Mouse (Mus musculus): ENCODE results near the gene Slc17a7. TPM values are rescaled to one million over a fixed set of nuclear protein-coding genes. Genes with fewer than 3 reads are reported as not detected.
A peak's percentile ranks its signal among the peaks of the same experiment; 100 is the strongest.

Slc17a7 gene
- polyA plus RNA-seq, 1 experiment = 2.0 TPM

- Histone ChIP-seq H3K27ac (ENCODE audit: control insufficient read depth, insufficient read depth, low read length) (peak overlapping the region; percentile 37), H3K27me3 (ENCODE audit: control insufficient read depth, insufficient read depth, low read length) (no peaks in the 10 kb centered on the region), H3K36me3 (ENCODE audit: control insufficient read depth, insufficient read depth, low read length) (peaks cover 34% of the 10 kb centered on the region), H3K4me1 (replicated peaks; ENCODE audit: control insufficient read depth, insufficient read depth, low read length) (peaks cover 42% of the 10 kb centered on the region), H3K4me3 (ENCODE audit: control insufficient read depth, insufficient read depth, low read length) (peak overlapping the region; percentile 28)
- WGBS = 57% methylated on average over 21 of the region's 21 CpGs
- DNase-seq = no peak
- TF ChIP-seq POLR2A (IDR thresholded peaks at IDR 0.05; ENCODE audit: control insufficient read depth, extremely low read depth, insufficient read depth, low read length, poor library complexity) (no peak), CTCF (IDR thresholded peaks at IDR 0.05; ENCODE audit: borderline replicate concordance, control insufficient read depth, extremely low read depth, insufficient read depth, low read length, poor library complexity) (no peak)
These were observed 36.7 kb upstream of the Slc17a7 start for GRCm38 (mm10) chr7:45126844-45127699.

- no peak for DNase-seq
- H3K4me1 ChIP-seq (replicated peaks; ENCODE audit: control insufficient read depth, insufficient read depth, low read length) = peaks cover 35% of the 10 kb centered on the region
- H3K27ac ChIP-seq (ENCODE audit: control insufficient read depth, insufficient read depth, low read length) = no peak overlapping the region; the same call in 1 of the 2 replicates
- peak overlapping the region; percentile 84 for H3K4me3 ChIP-seq (ENCODE audit: control insufficient read depth, insufficient read depth, low read length)
- WGBS = 3% methylated on average over 6 of the region's 6 CpGs
- TF ChIP-seq POLR2A (IDR thresholded peaks at IDR 0.05; ENCODE audit: control insufficient read depth, extremely low read depth, insufficient read depth, low read length, poor library complexity) (no peak), CTCF (IDR thresholded peaks at IDR 0.05; ENCODE audit: borderline replicate concordance, control insufficient read depth, extremely low read depth, insufficient read depth, low read length, poor library complexity) (no peak)
- H3K36me3 ChIP-seq (ENCODE audit: control insufficient read depth, insufficient read depth, low read length) = peaks cover 27% of the 10 kb centered on the region
- H3K27me3 ChIP-seq (ENCODE audit: control insufficient read depth, insufficient read depth, low read length) = no peaks in the 10 kb centered on the region
These were observed 36.0 kb upstream of the Slc17a7 start for GRCm38 (mm10) chr7:45127700-45128224.

DNA sequence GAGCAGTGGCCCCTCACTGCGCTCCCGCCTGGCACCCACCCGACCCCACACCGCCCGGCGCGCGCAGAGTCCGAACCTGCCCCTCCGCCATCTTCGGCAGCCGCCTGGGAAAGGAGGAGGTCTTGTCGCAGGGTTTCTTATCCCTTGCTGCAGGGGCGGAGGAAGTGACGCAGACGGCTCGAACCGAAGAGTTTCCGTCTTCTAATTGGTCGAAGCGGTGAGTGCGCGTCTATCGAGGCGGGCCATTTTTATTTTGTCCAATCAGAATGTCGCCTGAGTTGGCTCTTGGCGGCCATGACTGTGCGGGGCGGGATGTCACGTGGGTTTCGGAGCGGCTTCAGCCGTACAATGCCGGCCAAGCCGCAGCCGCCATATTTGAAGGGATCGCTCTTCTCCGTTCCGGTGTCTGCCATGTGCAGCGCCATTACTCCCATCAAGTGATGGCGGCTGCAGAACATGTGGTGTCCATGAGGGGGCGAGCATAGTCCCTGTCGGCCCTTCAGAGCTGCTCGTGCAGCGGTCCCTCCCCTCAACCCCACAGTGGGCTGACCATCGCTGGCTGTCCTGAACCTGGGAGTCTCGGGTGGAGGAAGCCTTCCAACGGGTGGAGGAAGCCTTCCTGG lies 35.0 kb upstream of the Slc17a7 start, which contains the start of gene Rpl13a:
Gene Rpl13a (minus strand): TSS at position 138 of the 623 bp plus-strand sequence.
- TF ChIP-seq POLR2A (IDR thresholded peaks at IDR 0.05; ENCODE audit: control insufficient read depth, extremely low read depth, insufficient read depth, low read length, poor library complexity) = peak; percentile 99
- peak; percentile 73; the same call in 1 of the 2 replicates for TF ChIP-seq CTCF (IDR thresholded peaks at IDR 0.05; ENCODE audit: borderline replicate concordance, control insufficient read depth, extremely low read depth, insufficient read depth, low read length, poor library complexity)
- peaks cover 24% of the 10 kb centered on the region for H3K36me3 ChIP-seq (ENCODE audit: control insufficient read depth, insufficient read depth, low read length)
- H3K4me1 ChIP-seq (replicated peaks; ENCODE audit: control insufficient read depth, insufficient read depth, low read length) = peaks cover 26% of the 10 kb centered on the region
- peak within 1 kb of the TSS; percentile 84 for H3K4me3 ChIP-seq (ENCODE audit: control insufficient read depth, insufficient read depth, low read length)
- peak within 1 kb of the TSS; percentile 52 for H3K27ac ChIP-seq (ENCODE audit: control insufficient read depth, insufficient read depth, low read length)
- WGBS = under 1% methylated on average over 48 of the region's 48 CpGs
- no peaks in the 10 kb centered on the region for H3K27me3 ChIP-seq (ENCODE audit: control insufficient read depth, insufficient read depth, low read length)
- peak; percentile 98 for DNase-seq

- Histone ChIP-seq H3K27me3 (ENCODE audit: control insufficient read depth, insufficient read depth, low read length) (no peaks in the 10 kb centered on the region), H3K36me3 (ENCODE audit: control insufficient read depth, insufficient read depth, low read length) (peaks cover 24% of the 10 kb centered on the region), H3K4me3 (ENCODE audit: control insufficient read depth, insufficient read depth, low read length) (peak overlapping the region; percentile 61), H3K4me1 (replicated peaks; ENCODE audit: control insufficient read depth, insufficient read depth, low read length) (peaks cover 29% of the 10 kb centered on the region), H3K27ac (ENCODE audit: control insufficient read depth, insufficient read depth, low read length) (peak overlapping the region; percentile 52)
- TF ChIP-seq CTCF (IDR thresholded peaks at IDR 0.05; ENCODE audit: borderline replicate concordance, control insufficient read depth, extremely low read depth, insufficient read depth, low read length, poor library complexity) (no peak), POLR2A (IDR thresholded peaks at IDR 0.05; ENCODE audit: control insufficient read depth, extremely low read depth, insufficient read depth, low read length, poor library complexity) (no peak)
- 2% methylated on average over 17 of the region's 17 CpGs for WGBS
- DNase-seq = no peak
These were observed 34.4 kb upstream of the Slc17a7 start for GRCm38 (mm10) chr7:45129318-45129717.

- Histone ChIP-seq H3K27me3 (ENCODE audit: control insufficient read depth, insufficient read depth, low read length) (no peaks in the 10 kb centered on the region), H3K36me3 (ENCODE audit: control insufficient read depth, insufficient read depth, low read length) (peaks cover 24% of the 10 kb centered on the region), H3K4me3 (ENCODE audit: control insufficient read depth, insufficient read depth, low read length) (no peak overlapping the region), H3K27ac (ENCODE audit: control insufficient read depth, insufficient read depth, low read length) (no peak overlapping the region), H3K4me1 (replicated peaks; ENCODE audit: control insufficient read depth, insufficient read depth, low read length) (peaks cover 35% of the 10 kb centered on the region)
- WGBS = 83% methylated on average over 15 of the region's 15 CpGs
- no peak for DNase-seq
- no peak for TF ChIP-seq POLR2A (IDR thresholded peaks at IDR 0.05; ENCODE audit: control insufficient read depth, extremely low read depth, insufficient read depth, low read length, poor library complexity)
- no peak for TF ChIP-seq CTCF (IDR thresholded peaks at IDR 0.05; ENCODE audit: borderline replicate concordance, control insufficient read depth, extremely low read depth, insufficient read depth, low read length, poor library complexity)
These were observed 33.8 kb upstream of the Slc17a7 start for GRCm38 (mm10) chr7:45129776-45130512.

- Histone ChIP-seq H3K4me1 (replicated peaks; ENCODE audit: control insufficient read depth, insufficient read depth, low read length) (peaks cover 42% of the 10 kb centered on the region), H3K36me3 (ENCODE audit: control insufficient read depth, insufficient read depth, low read length) (peaks cover 5% of the 10 kb centered on the region), H3K4me3 (ENCODE audit: control insufficient read depth, insufficient read depth, low read length) (no peak overlapping the region), H3K27ac (ENCODE audit: control insufficient read depth, insufficient read depth, low read length) (no peak overlapping the region), H3K27me3 (ENCODE audit: control insufficient read depth, insufficient read depth, low read length) (no peaks in the 10 kb centered on the region)
- 98% methylated on average over 11 of the region's 11 CpGs for WGBS
- no peak for TF ChIP-seq CTCF (IDR thresholded peaks at IDR 0.05; ENCODE audit: borderline replicate concordance, control insufficient read depth, extremely low read depth, insufficient read depth, low read length, poor library complexity)
- no peak for TF ChIP-seq POLR2A (IDR thresholded peaks at IDR 0.05; ENCODE audit: control insufficient read depth, extremely low read depth, insufficient read depth, low read length, poor library complexity)
- no peak for DNase-seq
These were observed 31.9 kb upstream of the Slc17a7 start for GRCm38 (mm10) chr7:45131850-45132249.
